Mouse (Mus musculus): ENCODE measurements at regions not wholly inside any gene's neighbourhood (a gene's known extent, or its start where the extent isn't known, plus 50 kb on each side); places are given as distances from the start of the nearest gene placed in this dataset.
A peak's percentile ranks its signal among the peaks of the same experiment; 100 is the strongest.

DNA sequence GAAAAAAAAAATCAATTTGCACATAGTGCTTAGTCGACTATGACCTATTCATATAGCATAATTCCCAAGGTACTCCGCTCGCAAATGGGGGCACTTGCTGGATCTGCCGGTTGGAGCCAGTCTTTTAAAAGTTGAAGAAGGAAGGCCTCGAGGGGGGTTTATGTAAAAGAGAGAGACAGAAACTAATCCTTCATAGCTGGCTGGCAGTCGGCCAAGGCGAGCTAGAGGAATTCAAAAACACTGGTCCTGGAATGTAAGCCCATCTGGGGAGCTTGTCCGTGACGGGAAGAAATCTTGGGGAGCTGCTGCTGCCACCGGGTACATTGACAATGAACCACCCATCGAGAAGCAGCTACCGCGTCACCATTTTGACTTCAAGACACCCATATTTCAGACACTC lies 108.3 kb upstream of the Fat1 start:
- peak; percentile 13 to 16 for DNase-seq
- intact Hi-C loops (cut with DNase I): no loop called here

DNA sequence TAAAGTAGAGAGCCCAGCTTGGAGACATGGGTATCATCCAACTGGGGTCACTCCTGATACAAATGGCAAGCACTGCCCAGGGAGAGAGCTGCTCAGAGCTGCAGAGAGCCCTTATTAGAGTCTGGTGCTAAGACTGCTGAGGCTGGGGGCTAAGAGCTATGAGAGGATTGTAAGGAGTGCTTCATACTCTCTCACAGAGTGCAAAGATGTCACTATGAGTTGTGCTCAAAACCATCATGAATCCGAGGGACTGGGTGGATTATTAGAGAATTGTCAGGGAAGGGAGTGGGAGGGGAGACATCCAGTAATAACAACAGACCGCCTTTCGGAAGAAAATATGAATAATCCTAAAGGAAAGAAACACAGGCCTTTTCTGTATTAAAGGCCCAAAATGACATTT lies 107.2 kb upstream of the Fat1 start:
- intact Hi-C loops (cut with DNase I): no loop called here

DNA sequence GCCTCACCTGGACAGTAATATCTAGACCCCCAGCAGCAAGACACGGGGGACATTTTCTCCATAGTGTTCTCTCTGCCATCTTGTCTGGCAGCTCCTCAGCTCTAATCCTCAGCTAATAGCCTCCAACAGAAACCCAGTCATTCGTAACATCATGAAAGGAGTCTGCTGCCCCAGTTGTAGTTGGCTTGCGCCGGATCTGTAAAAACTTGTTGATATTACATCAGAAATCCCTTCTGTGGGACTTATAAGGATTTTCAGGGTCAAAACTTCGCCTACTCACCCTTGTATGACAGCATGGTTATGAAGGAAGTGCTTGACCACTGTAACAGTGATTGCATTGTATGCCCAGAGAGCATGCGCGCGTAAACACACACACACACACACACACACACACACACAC lies 96.8 kb upstream of the Fat1 start:
- intact Hi-C loops (cut with DNase I): no loop called here
- no peak for DNase-seq

More for the DNA sequence above, 107.2 kb upstream of the Fat1 start:
- DNase-seq: no peak

DNA sequence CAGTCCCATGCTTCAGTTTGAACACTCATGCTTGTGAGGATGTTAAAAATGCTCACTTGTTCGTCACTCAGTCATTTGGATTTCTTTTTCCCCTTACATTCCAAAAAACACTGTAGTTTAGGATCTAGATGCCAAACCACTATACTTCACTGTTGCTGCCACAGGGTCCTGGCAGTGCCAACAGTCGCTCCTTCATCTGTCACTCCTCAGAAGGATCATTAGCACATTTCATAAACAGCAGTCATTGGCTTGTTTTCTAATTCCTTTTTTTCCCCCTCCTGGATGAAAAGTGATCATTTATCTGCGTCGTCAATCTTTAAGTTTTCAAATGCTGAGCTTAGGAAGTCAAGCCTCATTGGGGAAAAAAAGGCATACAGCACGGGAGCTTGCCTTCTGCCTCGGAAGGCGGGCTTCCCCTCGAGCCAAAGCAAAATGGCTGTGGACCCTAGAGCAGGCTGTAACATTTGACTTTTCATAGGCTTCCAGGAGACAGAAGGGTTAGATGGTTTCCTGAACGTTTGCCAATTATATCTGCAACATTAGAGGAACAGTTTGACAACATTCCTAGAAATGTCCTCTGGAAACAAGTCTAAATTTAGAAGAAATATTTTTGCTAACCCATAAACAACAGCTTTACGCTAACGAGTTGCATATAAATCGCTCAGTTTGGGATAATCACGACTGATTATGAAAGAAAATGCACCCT lies 95.6 kb upstream of the Fat1 start:
- intact Hi-C loops (cut with DNase I): no loop called here
- no peak for DNase-seq

DNA sequence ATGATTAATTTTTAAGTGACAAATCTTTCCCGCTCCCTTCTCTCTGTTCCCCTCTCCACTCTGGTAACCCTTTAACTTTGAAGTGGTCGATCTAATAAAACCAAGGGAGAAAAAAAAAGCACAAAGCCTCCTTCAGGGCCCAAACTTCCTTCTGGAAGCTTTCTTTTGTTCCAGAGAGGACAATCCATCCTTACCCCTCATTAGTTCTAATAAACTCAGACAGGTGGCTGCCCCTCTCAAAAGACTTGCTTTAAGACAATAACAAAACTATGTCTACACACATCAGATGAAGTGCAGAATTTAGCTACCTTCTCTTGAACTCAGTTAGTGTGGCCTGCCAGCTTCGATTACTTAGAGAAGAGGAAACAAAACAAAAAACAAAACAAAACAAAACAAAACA lies 94.6 kb upstream of the Fat1 start:
- DNase-seq: no peak
- intact Hi-C loops (cut with DNase I): no loop called here

DNA sequence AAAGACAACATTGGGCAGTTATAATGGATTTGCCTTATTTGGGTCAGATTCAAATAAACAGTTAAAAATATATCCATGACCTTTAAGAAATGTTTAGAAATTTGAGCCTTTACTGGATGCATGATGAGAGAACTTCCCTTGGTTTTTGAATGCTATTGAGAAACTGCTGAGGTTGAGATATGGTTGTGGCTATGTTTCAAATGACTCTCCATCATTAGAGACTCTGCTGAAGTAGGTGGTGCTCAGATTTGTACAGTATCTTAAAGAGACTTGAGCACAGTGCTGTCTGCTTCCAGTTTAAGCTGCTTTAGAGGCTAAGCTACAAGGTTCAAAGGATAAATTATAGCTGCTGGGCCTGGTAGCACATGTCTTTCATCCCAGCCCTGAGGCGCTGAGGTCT lies 90.9 kb upstream of the Fat1 start:
- no peak for DNase-seq
- intact Hi-C loops (cut with DNase I): no loop called here

DNA sequence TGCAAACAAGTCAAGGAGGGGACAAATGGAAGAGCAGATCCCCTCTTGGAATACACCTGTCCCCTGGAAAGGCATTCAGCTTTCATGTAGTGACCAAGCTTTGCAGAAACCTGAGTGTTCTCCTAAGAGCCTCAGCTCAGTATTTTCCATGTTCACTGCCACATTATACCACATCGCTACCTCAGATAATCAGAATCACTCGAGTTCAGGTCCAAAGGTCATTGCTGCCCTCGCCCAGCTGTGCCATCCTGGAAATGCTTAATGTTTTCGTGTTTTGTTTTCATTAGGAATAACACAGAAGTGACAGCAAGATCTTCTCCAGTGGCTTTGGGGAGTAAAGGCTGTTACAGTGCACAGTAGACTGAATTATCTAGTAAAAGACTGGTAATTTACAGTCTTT lies 83.0 kb upstream of the Fat1 start:
- no peak for DNase-seq
- intact Hi-C loops (cut with DNase I): no loop called here

DNA sequence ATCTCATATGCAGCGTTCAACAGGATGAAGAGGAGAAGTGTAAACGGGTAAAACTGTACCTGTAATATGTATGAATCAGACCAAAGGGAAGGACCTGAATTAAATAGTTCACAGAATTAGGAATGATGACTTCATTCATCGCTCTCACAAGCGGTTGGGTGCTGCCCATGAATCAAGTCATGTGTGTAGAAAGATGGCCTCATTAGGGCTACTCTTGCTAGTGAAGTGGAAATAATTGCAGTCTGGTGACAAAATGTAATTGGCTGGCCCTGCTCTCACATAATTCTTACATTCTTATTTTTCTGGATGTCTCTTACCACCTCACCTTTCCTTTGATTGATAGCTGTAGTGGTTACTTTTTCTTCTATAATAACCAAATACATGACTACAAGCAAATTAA lies 80.1 kb upstream of the Fat1 start:
- no peak for DNase-seq
- intact Hi-C loops (cut with DNase I): no loop called here

DNA sequence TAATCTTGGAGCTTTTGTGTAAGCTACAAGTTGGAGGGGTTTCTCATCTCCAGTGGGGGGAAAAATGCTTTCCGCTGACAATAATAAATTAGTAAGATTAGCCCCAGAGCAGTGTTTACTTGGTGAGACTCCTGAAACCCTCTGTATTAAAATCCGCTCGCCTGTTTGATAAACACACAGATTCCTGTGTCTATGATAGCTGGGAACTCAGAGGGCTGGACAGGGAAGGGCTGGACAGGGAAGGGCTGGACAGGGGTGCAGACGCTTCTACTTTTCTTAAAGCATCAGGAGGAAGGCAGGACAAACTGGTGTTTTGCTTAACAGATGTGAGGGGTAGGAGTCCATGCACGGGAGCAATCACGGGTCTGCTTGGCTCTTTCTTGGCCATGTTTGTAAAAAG lies 68.0 kb upstream of the Fat1 start:
- DNase-seq: no peak
- intact Hi-C loops (cut with DNase I): no loop called here

DNA sequence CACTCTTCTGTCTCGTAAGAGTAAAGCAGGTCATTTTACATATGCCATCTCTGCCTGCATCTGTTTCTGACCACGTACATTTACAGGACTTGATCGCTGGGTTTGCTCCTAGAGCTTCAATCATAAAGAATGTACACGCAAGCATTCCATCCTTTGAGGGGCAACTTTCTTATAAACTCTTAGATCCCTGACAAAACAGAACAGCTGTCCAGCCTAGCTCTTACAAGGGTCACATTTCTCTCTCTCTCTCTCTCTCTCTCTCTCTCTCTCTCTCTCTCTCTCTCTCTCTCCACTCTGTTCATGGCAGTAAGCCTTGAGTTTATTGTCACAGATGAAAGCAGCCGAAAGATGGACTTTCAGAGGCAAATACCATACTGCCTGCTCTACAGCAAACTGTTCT lies 67.6 kb upstream of the Fat1 start:
- intact Hi-C loops (cut with DNase I): no loop called here
- no peak for DNase-seq

DNA sequence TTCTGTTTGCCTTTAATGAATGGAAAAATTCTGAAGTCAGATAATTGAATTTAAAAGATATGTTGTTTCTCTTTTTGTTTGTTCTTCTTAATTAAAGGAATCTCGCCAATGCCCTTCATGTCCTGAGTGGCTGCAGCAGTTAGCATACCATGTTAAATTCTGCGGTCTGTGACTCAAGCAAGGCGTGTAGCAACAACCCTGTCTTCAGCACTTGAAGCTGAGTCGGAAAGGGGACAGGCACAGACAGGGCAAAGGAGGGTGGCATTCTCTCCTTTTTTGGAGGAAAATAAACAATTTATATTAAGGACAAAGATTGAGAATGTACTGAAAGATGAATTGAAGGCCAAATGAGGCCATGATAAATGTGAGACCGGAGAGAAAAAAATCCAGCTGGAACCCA lies 58.2 kb upstream of the Fat1 start:
- intact Hi-C loops (cut with DNase I): no loop called here
- no peak for DNase-seq

DNA sequence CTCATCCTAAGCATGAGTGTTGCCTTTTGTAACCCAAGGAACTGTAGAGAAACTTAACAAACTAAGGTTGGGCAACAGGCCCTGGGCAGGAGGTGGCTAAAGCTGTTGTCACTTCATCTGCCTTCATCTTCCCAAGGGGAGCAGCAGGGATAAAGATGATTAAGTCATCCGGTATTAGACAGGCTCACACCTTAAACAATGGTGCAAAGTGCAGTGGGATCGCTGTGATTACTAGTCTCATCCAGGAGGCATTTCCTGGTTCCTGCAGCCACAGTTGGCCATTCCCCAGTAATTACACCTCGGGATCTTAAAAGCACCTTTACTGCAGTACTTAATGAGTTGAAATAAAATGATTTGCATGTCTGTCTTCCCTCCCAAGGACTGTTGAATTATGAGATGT lies 57.0 kb upstream of the Fat1 start:
- intact Hi-C loops (cut with DNase I): no loop called here
- no peak for DNase-seq

DNA sequence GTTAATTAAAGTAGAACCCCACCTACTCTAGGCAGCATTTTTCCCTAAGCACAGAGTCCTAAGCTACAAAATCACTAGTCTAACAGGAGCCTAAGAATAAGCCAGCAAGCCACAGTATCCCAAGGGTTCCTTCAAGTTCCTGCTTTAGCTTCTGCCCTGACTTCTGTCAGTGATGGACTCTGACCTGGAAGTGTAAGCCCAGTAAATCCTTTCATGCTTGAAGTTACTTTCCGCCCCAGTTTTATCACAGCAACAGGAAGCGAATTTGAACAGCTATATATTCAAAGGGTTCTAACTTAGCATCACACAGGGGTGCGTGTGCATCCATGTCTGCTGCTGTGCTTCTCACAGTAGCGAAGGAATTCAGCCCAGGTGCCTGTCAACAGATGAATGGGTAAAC lies 56.1 kb upstream of the Fat1 start:
- no peak for DNase-seq
- intact Hi-C loops (cut with DNase I): no loop called here

DNA sequence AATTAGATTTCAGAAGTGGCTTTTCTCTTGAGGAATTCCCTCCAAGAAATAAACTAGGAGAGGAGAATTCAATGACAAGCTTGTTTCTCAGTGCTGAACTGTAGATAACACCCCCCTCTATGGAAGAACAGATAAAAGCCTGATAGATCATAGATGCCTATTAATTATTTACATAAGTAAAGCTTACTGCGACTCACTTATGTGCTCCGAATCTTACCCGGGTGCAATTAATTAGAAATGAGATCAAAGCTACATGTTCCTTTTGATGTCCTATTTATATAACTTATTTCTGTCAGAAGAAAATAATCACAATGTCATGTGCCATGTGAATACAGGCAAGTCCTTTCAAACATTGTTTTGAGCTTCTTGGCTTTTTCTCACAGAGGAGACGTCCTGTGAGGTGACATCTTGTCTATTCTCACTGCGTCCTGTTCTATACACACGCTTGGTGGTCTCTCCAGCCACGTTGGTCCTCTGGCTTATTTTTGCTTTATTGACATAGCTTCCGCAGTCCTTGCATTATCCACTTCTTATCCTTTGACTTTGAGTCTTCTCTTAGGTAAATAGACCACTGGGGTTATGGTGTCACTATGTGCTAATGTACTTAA lies 50.7 kb upstream of the Fat1 start:
- intact Hi-C loops (cut with DNase I): no loop called here
- no peak for DNase-seq

Data from gastrocnemius, postnatal 36 days (tissue).